Mouse (Mus musculus): ENCODE results near the gene Slc25a12.

DNA sequence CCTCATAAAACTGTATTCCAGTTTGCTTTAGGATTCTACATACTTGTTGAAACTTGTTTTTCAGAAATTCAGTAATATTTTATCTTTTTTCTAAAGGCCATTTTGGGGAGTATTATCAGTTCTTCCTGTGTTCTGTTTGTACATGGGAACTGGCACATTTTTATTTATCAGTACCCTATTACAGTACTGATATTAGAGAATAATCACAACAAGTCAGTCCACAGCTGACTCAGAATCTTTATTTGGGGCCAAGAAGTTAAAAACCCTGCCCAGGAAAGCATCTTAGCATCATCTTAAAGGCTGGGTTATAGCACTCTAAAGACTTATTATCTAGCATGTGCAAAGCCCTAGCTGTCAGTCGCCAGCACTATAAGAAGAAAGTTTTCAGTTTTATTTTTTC, 137.9 kb downstream of the Slc25a12 start:
- no peak for TF ChIP-seq GATA1 (IDR thresholded peaks at IDR 0.05; ENCODE audit: low read length)
- TF ChIP-seq TAL1 (IDR thresholded peaks at IDR 0.05; ENCODE audit: low read length): no peak
